Mouse (Mus musculus) ES-E14 (cell line): Measurements from ENCODE around the gene Gm20605. TPM values are rescaled to one million over a fixed set of nuclear protein-coding genes. Genes with fewer than 3 reads are reported as not detected.
A peak's percentile ranks its signal among the peaks of the same experiment; 100 is the strongest.

Experiments used
- DNase-seq: peaks from one replicate; pipeline ENCODE4 v3.0.0-alpha.2; 2013; ENCODE audit warnings: low read depth, low spot score
- H3K27ac ChIP-seq: 2 replicates; pipeline ENCODE4 v1.5.1; 2012; ENCODE audit warnings: low read depth, mild to moderate bottlenecking, low read length, moderate library complexity, mixed read lengths; ENCODE audit not compliant: poor library complexity, insufficient read depth, severe bottlenecking
- H3K36me3 ChIP-seq: 2 replicates; pipeline ENCODE4 v1.6.1; 2012; ENCODE audit warnings: mild to moderate bottlenecking, low read length, moderate library complexity, mixed read lengths; ENCODE audit not compliant: control insufficient read depth, poor library complexity, insufficient read depth, severe bottlenecking
- H3K4me1 ChIP-seq, 2 experiments: fragments of 150-350 bp in 1 of 2; sonication (generic) in 1 of 2; 2 replicates each; pipeline ENCODE4 v1.6.1; 2012; ENCODE audit warnings: low read length in 2 of 2, mild to moderate bottlenecking in 1 of 2, mixed read lengths in 1 of 2; ENCODE audit not compliant: control insufficient read depth in 2 of 2, insufficient read depth in 2 of 2, poor library complexity in 1 of 2
- H3K4me3 ChIP-seq, 2 experiments: fragments of 150-350 bp in 1 of 2; sonication (generic) in 1 of 2; 2 replicates each; pipeline ENCODE4 v1.5.1; 2012; ENCODE audit warnings: low read length in 2 of 2, low read depth in 1 of 2, mild to moderate bottlenecking in 1 of 2, mixed read lengths in 1 of 2; ENCODE audit not compliant: insufficient read depth in 1 of 2, poor library complexity in 1 of 2, severe bottlenecking in 1 of 2
- H3K9ac ChIP-seq: 2 replicates; pipeline ENCODE4 v1.6.1; 2012; ENCODE audit warnings: low read depth, mild to moderate bottlenecking, low read length, mixed read lengths; ENCODE audit not compliant: poor library complexity, insufficient read depth, severe bottlenecking
- H3K9me3 ChIP-seq: fragments of 150-350 bp; sonication (generic); 2 replicates; pipeline ENCODE4 v1.6.1; 2012; ENCODE audit warnings: low read depth, mild to moderate bottlenecking, low read length; ENCODE audit not compliant: control insufficient read depth, insufficient read depth
- CHD2 ChIP-seq: IDR thresholded peaks from 2 replicates; pipeline ENCODE4 v1.6.1; 2014; ENCODE audit warnings: mild to moderate bottlenecking, low read depth, low read length, inconsistent platforms
- HCFC1 ChIP-seq: IDR thresholded peaks from 2 replicates; pipeline ENCODE4 v1.6.1; 2012; ENCODE audit warnings: low read length, inconsistent platforms, borderline replicate concordance; ENCODE audit not compliant: insufficient read depth
- MAFK ChIP-seq: IDR thresholded peaks from 2 replicates; pipeline ENCODE4 v1.6.1; 2014; ENCODE audit warnings: mild to moderate bottlenecking, low read depth, low read length, inconsistent platforms; ENCODE audit not compliant: insufficient read depth
- ZC3H11A ChIP-seq: IDR thresholded peaks from 2 replicates; pipeline ENCODE4 v1.6.1; 2012; ENCODE audit warnings: low read depth, mild to moderate bottlenecking, inconsistent platforms, low read length, borderline replicate concordance
- ZNF384 ChIP-seq: IDR thresholded peaks from 2 replicates; pipeline ENCODE4 v1.6.1; 2012; ENCODE audit warnings: low read depth, low read length, inconsistent platforms
- in situ Hi-C, 2 experiments: fragments of 600-800 bp; cut with MboI; formaldehyde crosslinking; loops; one replicate each; pipeline ENCODE4 v1.15.1; 2025; ENCODE audit warnings: low sequenced_read_pairs in 2 of 2, inconsistent platforms in 1 of 2; ENCODE audit not compliant: unreplicated experiment in 2 of 2
- total RNA-seq: library from RNA; depleted of rRNA; stranded (reverse); fragments of 300-350 nt; gene quantifications from 2 replicates; pipeline ENCODE4 v1.2.3, GENCODE M21; 2012

Gene Gm20605
- total RNA-seq, 1 experiment: 7.8 TPM

DNA sequence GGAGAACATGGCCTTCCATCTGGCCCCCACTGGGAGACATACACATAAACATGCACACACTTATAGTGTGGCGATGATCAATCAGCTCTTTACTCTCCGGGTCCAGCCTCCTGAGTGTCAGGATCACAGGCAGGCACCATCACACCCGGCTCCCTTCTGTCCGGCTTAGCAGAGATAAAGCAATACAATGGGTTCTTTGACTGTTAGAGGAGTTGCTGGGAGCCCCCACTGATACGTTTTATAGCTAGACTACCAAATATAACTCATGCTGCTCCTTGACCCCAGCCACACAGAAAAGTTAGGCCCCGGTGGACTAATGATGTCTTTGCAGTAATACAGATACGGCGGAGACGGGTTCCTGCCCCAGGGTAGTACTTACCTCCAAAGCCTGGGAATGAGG lies 34.1 kb downstream of the Gm20605 start:
- Histone ChIP-seq H3K36me3 (peaks cover 24% of the 10 kb centered on the region; the same call in 1 of the 2 replicates), H3K27ac (no peak overlapping the region), H3K4me1 (no peaks in the 10 kb centered on the region; a peak in 1 of 4 replicates), H3K4me3 (no peak overlapping the region), H3K9me3 (no peaks in the 10 kb centered on the region), H3K9ac (no peak overlapping the region)
- in situ Hi-C loops: no loop called here
- TF ChIP-seq HCFC1 (no peak), ZNF384 (no peak), CHD2 (no peak), MAFK (no peak), ZC3H11A (no peak)
- no peak for DNase-seq

DNA sequence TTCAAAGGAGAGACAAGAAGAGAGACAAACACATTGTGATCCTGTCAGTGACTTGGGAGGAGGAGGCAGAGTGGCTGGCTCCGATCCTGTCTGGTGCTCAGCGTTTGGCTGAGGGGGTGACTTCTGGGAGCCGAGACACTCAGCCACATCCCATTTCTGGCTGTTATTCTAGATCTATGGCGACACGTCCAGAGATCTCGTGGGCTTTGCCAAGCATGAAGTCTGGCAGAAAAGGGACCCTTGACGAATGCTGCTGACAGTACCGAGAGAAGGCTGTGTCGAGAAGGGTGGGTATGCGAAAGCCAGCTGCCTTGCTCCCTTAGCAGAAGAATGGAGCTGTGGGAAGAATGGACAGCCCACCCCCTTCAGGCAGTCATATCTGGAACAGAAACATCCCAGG lies 40.0 kb downstream of the Gm20605 start:
- Histone ChIP-seq H3K4me1 (peaks cover 9 to 14% of the 10 kb centered on the region in 2 experiments; a peak in 3 of 4 replicates), H3K36me3 (peaks cover 10% of the 10 kb centered on the region; the same call in 1 of the 2 replicates), H3K27ac (no peak overlapping the region), H3K4me3 (no peak overlapping the region), H3K9me3 (no peaks in the 10 kb centered on the region), H3K9ac (0 out of 2 replicates have a peak overlapping the region, but pooled peaks have one; percentile 42)
- DNase-seq: no peak
- TF ChIP-seq HCFC1: no peak
- no peak for TF ChIP-seq ZC3H11A
- TF ChIP-seq ZNF384: no peak
- no peak for TF ChIP-seq CHD2
- TF ChIP-seq MAFK: no peak
- in situ Hi-C loops: no loop called here

DNA sequence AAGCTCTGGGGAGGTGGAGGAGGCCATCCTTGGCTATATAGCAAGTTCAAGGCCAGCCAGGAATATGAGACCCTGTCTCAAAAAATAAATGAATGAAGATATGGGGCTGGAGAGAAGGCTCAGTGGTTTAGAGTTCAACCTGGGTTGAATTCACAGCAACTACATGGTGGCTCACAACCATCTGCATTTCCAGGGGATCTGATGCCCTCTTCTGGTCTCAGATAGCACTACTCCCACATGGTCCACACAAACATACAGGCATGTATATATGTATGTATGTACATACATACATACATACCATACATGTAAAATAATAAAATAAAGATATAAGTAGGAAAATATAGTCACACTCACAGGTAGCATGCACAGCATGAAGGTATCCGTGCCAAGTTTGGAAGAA lies 41.3 kb downstream of the Gm20605 start:
- TF ChIP-seq MAFK: no peak
- no peak for TF ChIP-seq ZNF384
- no peak for TF ChIP-seq ZC3H11A
- TF ChIP-seq HCFC1: no peak
- TF ChIP-seq CHD2: no peak
- Histone ChIP-seq H3K4me3 (no peak overlapping the region), H3K9me3 (no peaks in the 10 kb centered on the region), H3K4me1 (peaks cover 9 to 14% of the 10 kb centered on the region in 2 experiments; a peak in 3 of 4 replicates), H3K9ac (no peak overlapping the region), H3K36me3 (peaks cover 9% of the 10 kb centered on the region; the same call in 1 of the 2 replicates), H3K27ac (no peak overlapping the region)
- in situ Hi-C loops: no loop called here
- no peak for DNase-seq

DNA sequence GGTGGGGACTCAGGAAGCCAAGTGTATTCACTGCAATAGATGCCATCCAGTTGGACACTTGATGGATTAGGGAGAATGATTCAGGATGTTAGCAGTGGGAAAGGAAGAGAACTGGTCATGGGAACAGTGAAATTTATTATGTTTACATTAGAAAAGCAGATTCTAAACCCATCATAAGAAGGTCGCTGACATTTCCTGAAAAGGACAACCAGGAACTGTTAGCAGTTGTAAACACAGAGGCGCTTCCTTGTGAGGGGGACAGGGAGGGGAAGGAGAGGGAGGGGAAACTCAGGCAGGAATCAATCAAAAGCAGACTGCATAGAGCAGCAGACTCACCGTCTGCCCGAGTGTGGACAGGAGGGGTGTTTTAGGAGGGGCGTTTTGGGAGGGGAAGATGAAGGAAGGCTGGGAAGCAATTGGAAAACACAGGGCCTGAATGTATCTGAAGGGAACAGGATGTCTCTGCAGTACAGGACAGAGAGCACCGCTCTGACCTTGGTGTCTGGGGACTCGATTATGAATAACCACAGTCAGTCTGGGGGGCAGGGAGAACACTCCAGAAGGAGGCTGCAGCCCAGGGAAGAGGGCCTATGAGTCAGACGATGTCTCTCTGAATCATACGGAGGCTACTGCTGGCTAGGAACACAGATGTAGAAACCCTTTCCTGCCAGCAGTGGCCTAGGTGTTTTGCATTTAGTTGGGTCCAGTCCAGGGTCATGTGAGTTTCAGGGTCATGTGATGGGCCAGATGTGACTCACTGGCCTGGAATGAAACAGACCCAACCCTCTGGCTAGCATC lies 42.7 kb downstream of the Gm20605 start:
- no peak for DNase-seq
- peak overlapping the region; percentile 41 for H3K27ac ChIP-seq
- in situ Hi-C loops: no loop called here
- peak overlapping the region in 1 of 2 experiments; percentile 21; a peak in 1 of 4 replicates for H3K4me3 ChIP-seq
- H3K36me3 ChIP-seq: peaks cover 4% of the 10 kb centered on the region; the same call in 1 of the 2 replicates
- no peak for TF ChIP-seq ZNF384
- TF ChIP-seq ZC3H11A: no peak
- TF ChIP-seq CHD2: no peak
- H3K4me1 ChIP-seq: peaks cover 9 to 14% of the 10 kb centered on the region in 2 experiments; a peak in 3 of 4 replicates
- H3K9ac ChIP-seq: peak overlapping the region; percentile 30; the same call in 1 of the 2 replicates
- H3K9me3 ChIP-seq: no peaks in the 10 kb centered on the region

DNA sequence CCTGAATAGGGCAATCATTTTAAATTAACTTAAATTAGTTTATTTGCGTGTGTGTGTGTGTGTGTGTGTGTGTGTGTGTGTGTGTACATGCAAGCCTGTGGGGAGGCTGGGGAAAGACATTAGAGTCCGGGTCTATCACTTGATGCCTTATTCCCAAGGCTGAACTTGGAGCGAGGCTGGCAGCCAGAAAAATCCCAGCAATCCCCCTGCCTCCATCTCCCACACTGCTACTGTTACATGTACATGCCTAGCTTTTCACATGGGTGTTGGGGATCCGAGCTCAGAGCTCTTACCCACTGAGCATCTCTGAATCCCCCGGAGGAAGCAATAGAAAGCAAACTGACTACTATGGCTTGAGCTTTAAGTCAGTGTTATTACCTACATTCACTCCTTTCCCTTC lies 43.4 kb downstream of the Gm20605 start:
- H3K4me1 ChIP-seq: peaks cover 9 to 14% of the 10 kb centered on the region in 2 experiments; a peak in 3 of 4 replicates
- in situ Hi-C loops: no loop called here
- H3K9ac ChIP-seq: no peak overlapping the region; the same call in 1 of the 2 replicates
- no peak for DNase-seq
- no peaks in the 10 kb centered on the region for H3K9me3 ChIP-seq
- no peak for TF ChIP-seq ZNF384
- TF ChIP-seq ZC3H11A: no peak
- no peak for TF ChIP-seq CHD2
- TF ChIP-seq HCFC1: no peak
- no peak for TF ChIP-seq MAFK
- no peak overlapping the region for H3K4me3 ChIP-seq
- peaks cover 3% of the 10 kb centered on the region; the same call in 1 of the 2 replicates for H3K36me3 ChIP-seq
- no peak overlapping the region for H3K27ac ChIP-seq
